Mouse (Mus musculus) ES-E14 (cell line): ENCODE measurements around the gene Il18rap. TPM values are rescaled to one million over a fixed set of nuclear protein-coding genes. Genes with fewer than 3 reads are reported as not detected.

Source experiments
- DNase-seq: peaks from one replicate; pipeline ENCODE4 v3.0.0-alpha.2; 2013; ENCODE audit warnings: low read depth, low spot score
- H3K27ac ChIP-seq: 2 replicates; pipeline ENCODE4 v1.5.1; 2012; ENCODE audit warnings: low read depth, mild to moderate bottlenecking, low read length, moderate library complexity, mixed read lengths; ENCODE audit not compliant: poor library complexity, insufficient read depth, severe bottlenecking
- H3K36me3 ChIP-seq: 2 replicates; pipeline ENCODE4 v1.6.1; 2012; ENCODE audit warnings: mild to moderate bottlenecking, low read length, moderate library complexity, mixed read lengths; ENCODE audit not compliant: control insufficient read depth, poor library complexity, insufficient read depth, severe bottlenecking
- H3K4me1 ChIP-seq, 2 experiments: fragments of 150-350 bp in 1 of 2; sonication (generic) in 1 of 2; 2 replicates each; pipeline ENCODE4 v1.6.1; 2012; ENCODE audit warnings: low read length in 2 of 2, mild to moderate bottlenecking in 1 of 2, mixed read lengths in 1 of 2; ENCODE audit not compliant: control insufficient read depth in 2 of 2, insufficient read depth in 2 of 2, poor library complexity in 1 of 2
- H3K4me3 ChIP-seq, 2 experiments: fragments of 150-350 bp in 1 of 2; sonication (generic) in 1 of 2; 2 replicates each; pipeline ENCODE4 v1.5.1; 2012; ENCODE audit warnings: low read length in 2 of 2, low read depth in 1 of 2, mild to moderate bottlenecking in 1 of 2, mixed read lengths in 1 of 2; ENCODE audit not compliant: insufficient read depth in 1 of 2, poor library complexity in 1 of 2, severe bottlenecking in 1 of 2
- H3K9ac ChIP-seq: 2 replicates; pipeline ENCODE4 v1.6.1; 2012; ENCODE audit warnings: low read depth, mild to moderate bottlenecking, low read length, mixed read lengths; ENCODE audit not compliant: poor library complexity, insufficient read depth, severe bottlenecking
- H3K9me3 ChIP-seq: fragments of 150-350 bp; sonication (generic); 2 replicates; pipeline ENCODE4 v1.6.1; 2012; ENCODE audit warnings: low read depth, mild to moderate bottlenecking, low read length; ENCODE audit not compliant: control insufficient read depth, insufficient read depth
- CHD2 ChIP-seq: IDR thresholded peaks from 2 replicates; pipeline ENCODE4 v1.6.1; 2014; ENCODE audit warnings: mild to moderate bottlenecking, low read depth, low read length, inconsistent platforms
- HCFC1 ChIP-seq: IDR thresholded peaks from 2 replicates; pipeline ENCODE4 v1.6.1; 2012; ENCODE audit warnings: low read length, inconsistent platforms, borderline replicate concordance; ENCODE audit not compliant: insufficient read depth
- MAFK ChIP-seq: IDR thresholded peaks from 2 replicates; pipeline ENCODE4 v1.6.1; 2014; ENCODE audit warnings: mild to moderate bottlenecking, low read depth, low read length, inconsistent platforms; ENCODE audit not compliant: insufficient read depth
- ZC3H11A ChIP-seq: IDR thresholded peaks from 2 replicates; pipeline ENCODE4 v1.6.1; 2012; ENCODE audit warnings: low read depth, mild to moderate bottlenecking, inconsistent platforms, low read length, borderline replicate concordance
- ZNF384 ChIP-seq: IDR thresholded peaks from 2 replicates; pipeline ENCODE4 v1.6.1; 2012; ENCODE audit warnings: low read depth, low read length, inconsistent platforms
- in situ Hi-C, 2 experiments: fragments of 600-800 bp; cut with MboI; formaldehyde crosslinking; loops; one replicate each; pipeline ENCODE4 v1.15.1; 2025; ENCODE audit warnings: low sequenced_read_pairs in 2 of 2, inconsistent platforms in 1 of 2; ENCODE audit not compliant: unreplicated experiment in 2 of 2
- total RNA-seq: library from RNA; depleted of rRNA; stranded (reverse); fragments of 300-350 nt; gene quantifications from 2 replicates; pipeline ENCODE4 v1.2.3, GENCODE M21; 2012

Gene Il18rap
- total RNA-seq, 1 experiment, result 0.89 TPM

DNA sequence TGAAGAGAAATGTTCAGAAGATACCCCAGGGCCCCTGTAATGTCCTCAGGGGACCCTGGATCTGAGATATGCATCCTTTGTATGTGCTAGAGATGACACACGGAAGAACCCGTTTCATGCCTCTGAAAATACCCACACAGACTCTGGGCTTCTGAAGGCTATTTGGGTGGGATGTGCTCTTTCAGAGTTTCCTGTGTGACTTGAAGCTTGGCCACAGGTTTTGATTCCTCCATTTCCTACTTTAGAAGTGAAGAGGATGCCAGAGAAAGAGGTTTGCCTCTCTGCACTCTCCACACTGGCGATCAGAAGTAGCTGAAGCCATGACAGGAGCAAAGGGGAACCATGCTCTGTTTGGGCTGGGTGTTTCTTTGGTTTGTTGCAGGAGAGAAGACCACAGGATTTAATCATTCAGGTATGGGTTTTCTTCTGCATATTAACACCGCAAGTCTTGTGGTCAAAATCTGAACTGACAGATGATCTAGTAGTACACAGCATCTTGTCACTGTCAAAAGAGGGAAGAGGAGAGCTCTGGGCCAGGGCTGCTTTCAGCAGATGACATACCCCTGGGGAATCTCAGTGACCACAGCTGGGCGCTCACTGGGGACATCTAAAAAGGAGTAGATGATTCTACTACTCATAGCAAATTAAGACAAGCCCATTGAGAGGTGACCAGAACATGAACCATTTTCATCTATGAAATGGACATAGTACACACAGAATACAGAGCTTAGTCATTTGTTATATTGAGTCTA is 9.0 kb downstream of the Il18rap start:
- H3K9ac ChIP-seq, result no peak overlapping the region
- H3K36me3 ChIP-seq, result no peaks in the 10 kb centered on the region
- in situ Hi-C loops, result no loop called here
- H3K9me3 ChIP-seq, result no peaks in the 10 kb centered on the region
- H3K4me3 ChIP-seq, result no peak overlapping the region
- TF ChIP-seq ZC3H11A (no peak), ZNF384 (no peak), HCFC1 (no peak), CHD2 (no peak), MAFK (no peak)
- no peak for DNase-seq
- no peaks in the 10 kb centered on the region for H3K4me1 ChIP-seq
- no peak overlapping the region for H3K27ac ChIP-seq

DNA sequence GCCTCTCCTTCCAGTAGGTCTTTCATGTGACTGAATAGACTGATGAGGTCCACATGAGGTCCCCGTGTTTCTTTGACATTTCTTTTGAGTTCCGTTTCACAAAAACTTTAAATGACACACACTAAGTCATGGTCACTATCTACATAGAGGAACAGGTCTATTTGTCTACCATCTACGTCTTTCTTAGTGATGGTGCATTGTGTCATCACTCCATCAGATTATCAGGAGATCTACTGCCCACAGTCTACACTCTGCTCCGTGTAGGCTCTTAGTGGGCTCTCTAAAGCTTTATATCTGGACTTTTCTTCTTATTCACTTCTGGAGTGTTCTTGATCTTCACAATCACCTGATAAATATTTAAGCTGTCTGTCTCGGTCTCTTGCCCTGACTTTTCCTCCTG is 14.1 kb downstream of the Il18rap start:
- no peak for TF ChIP-seq ZNF384
- TF ChIP-seq ZC3H11A, result no peak
- TF ChIP-seq HCFC1, result no peak
- TF ChIP-seq CHD2, result no peak
- TF ChIP-seq MAFK, result no peak
- no peak overlapping the region for H3K9ac ChIP-seq
- in situ Hi-C loops, result no loop called here
- H3K4me3 ChIP-seq, result no peak overlapping the region
- DNase-seq, result no peak
- H3K27ac ChIP-seq, result no peak overlapping the region
- H3K36me3 ChIP-seq, result no peaks in the 10 kb centered on the region
- no peaks in the 10 kb centered on the region for H3K4me1 ChIP-seq
- no peaks in the 10 kb centered on the region for H3K9me3 ChIP-seq

DNA sequence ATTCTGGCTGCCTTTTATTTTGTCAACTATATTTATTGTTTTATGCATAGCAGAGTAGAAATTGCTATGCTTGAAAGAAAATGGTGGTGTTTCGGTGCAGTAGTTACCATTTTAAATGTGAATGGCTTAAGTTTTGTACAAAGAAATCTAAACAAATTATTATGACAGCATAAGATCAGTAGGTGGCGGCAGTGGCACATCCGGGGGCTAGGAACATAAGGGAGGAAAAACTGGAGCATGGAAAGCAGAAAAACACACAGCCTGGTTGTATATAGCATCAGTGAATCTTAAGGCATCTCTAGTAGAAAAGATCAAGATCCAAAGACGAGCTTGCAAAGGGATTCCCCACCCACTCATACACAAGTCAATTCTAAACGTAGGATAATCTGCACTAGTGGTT is 22.4 kb downstream of the Il18rap start:
- H3K9ac ChIP-seq, result no peak overlapping the region
- H3K4me3 ChIP-seq, result no peak overlapping the region
- in situ Hi-C loops, result no loop called here
- no peak overlapping the region for H3K27ac ChIP-seq
- H3K9me3 ChIP-seq, result no peaks in the 10 kb centered on the region
- no peaks in the 10 kb centered on the region for H3K36me3 ChIP-seq
- no peak for DNase-seq
- no peak for TF ChIP-seq ZC3H11A
- no peak for TF ChIP-seq HCFC1
- TF ChIP-seq ZNF384, result no peak
- no peak for TF ChIP-seq CHD2
- no peak for TF ChIP-seq MAFK
- H3K4me1 ChIP-seq, result no peaks in the 10 kb centered on the region

DNA sequence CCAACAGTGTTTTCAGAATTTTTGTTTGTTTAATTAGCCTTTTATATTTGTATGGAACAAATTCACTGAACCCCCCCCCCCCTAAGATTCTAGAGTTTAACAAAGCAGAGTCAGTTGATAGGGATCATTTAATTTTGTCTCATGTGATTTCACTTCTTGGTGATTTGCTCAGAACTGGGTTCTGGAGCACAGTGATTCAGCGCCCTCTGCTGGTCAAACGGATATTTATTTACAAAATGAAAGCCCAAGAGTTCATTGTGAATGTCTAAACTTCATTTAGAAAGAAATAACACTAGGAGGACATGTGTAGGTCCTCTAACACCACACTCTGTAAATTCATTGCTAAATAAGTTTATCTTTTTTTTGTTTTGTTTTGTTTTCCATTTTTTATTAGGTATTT is 29.5 kb downstream of the Il18rap start:
- TF ChIP-seq CHD2 (no peak), MAFK (no peak), ZC3H11A (peak; percentile 62; the same call in 1 of the 2 replicates), ZNF384 (no peak)
- H3K4me1 ChIP-seq, result no peaks in the 10 kb centered on the region
- H3K27ac ChIP-seq, result no peak overlapping the region
- in situ Hi-C loops, result no loop called here
- H3K9me3 ChIP-seq, result no peaks in the 10 kb centered on the region
- no peaks in the 10 kb centered on the region; the same call in 1 of the 2 replicates for H3K36me3 ChIP-seq
- DNase-seq, result peak; percentile 41
- no peak overlapping the region for H3K4me3 ChIP-seq
- no peak overlapping the region for H3K9ac ChIP-seq

- H3K9ac ChIP-seq, result no peak overlapping the region
- H3K4me3 ChIP-seq, result no peak overlapping the region
- no peak for TF ChIP-seq ZNF384
- no peak for TF ChIP-seq MAFK
- no peaks in the 10 kb centered on the region for H3K4me1 ChIP-seq
- H3K9me3 ChIP-seq, result no peaks in the 10 kb centered on the region
- no peaks in the 10 kb centered on the region; the same call in 1 of the 2 replicates for H3K36me3 ChIP-seq
- in situ Hi-C loops, result no loop called here
- H3K27ac ChIP-seq, result no peak overlapping the region
- no peak for DNase-seq
Measured at GRCm38 (mm10) chr1:40546645-40547044, 31.5 kb downstream of the Il18rap start.
